Mouse (Mus musculus): Measurements from ENCODE around the gene Foxj1. TPM values are rescaled to one million over a fixed set of nuclear protein-coding genes. Genes with fewer than 3 reads are reported as not detected.
A peak's percentile ranks its signal among the peaks of the same experiment; 100 is the strongest.
"Not testable (repeated sequence)": the region's sequence is repeated elsewhere in the genome, so short reads cannot be mapped to it uniquely, and the experiment has no call there.

The Foxj1 gene
- total and polyA plus RNA-seq, 2 experiments from 2014 or later, result 19.9 to 37.6 TPM

DNA sequence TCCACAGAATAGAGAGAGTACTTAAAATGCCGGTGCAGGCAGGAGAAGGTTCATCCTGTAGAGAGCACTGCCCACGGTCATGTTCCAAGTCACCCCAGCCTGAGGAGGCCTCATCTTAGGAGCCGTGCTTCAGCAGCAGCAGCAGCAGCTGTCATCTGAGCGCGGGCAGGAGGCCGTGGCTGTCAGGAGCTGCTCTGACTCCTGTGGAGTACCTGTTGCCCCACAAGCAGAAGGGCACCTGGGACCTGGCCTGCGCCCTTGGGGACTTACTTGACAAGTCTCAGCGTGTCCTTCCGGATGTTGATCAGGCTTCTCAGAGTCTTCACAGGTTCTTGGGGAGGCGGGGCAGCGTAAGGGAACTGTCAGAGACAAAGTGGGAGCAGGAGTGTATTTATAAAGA, 26.8 kb upstream of the Foxj1 start:
- no peak overlapping the region for H3K4me2 ChIP-seq (ENCODE audit: low read depth)
- H3K9me3 ChIP-seq (ENCODE audit: low read length), result no peaks in the 10 kb centered on the region
- H3K36me3 ChIP-seq (ENCODE audit: insufficient read depth), result peaks cover 24% of the 10 kb centered on the region
- ATAC-seq (no peak), DNase-seq (no peak)
- TF ChIP-seq CTCF (IDR thresholded peaks at IDR 0.05; ENCODE audit: low read depth), result no peak
- H3K4me3 ChIP-seq (ENCODE audit: low read depth, low read length), result no peak overlapping the region
- no peaks in the 10 kb centered on the region for H3K27me3 ChIP-seq (ENCODE audit: insufficient read depth, low read length)
- no peak overlapping the region for H3K27ac ChIP-seq (ENCODE audit: low read depth, low read length)
- H3K9ac ChIP-seq, result no peak overlapping the region
- WGBS, result 89% methylated on average over 11 of the region's 11 CpGs
- no peaks in the 10 kb centered on the region for H3K4me1 ChIP-seq (ENCODE audit: insufficient read depth)

DNA sequence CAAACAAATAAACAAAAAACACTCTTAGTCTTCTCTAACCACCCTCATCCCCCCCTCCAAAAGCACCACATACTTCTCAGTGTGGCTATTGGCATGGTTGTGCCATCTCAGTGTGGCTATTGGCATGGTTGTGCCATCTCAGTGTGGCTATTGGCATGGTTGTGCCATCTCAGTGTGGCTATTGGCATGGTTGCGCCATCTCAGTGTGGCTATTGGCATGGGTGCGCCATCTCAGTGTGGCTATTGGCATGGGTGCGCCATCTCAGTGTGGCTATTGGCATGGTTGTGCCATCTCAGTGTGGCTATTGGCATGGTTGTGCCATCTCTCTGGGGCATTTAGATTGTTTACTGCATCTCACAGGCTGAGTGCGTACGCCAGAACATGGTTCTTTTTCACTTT, 25.7 kb upstream of the Foxj1 start:
- H3K4me3 ChIP-seq (ENCODE audit: low read depth, low read length); H3K9ac ChIP-seq; H3K9me3 ChIP-seq (ENCODE audit: low read length); ATAC-seq; DNase-seq; H3K4me1 ChIP-seq (ENCODE audit: insufficient read depth); H3K27ac ChIP-seq (ENCODE audit: low read depth, low read length); H3K4me2 ChIP-seq (ENCODE audit: low read depth); H3K27me3 ChIP-seq (ENCODE audit: insufficient read depth, low read length): not testable (repeated sequence)
- peaks cover 25% of the 10 kb centered on the region for H3K36me3 ChIP-seq (ENCODE audit: insufficient read depth)
- WGBS, result 94% methylated on average over 5 of the region's 5 CpGs

DNA sequence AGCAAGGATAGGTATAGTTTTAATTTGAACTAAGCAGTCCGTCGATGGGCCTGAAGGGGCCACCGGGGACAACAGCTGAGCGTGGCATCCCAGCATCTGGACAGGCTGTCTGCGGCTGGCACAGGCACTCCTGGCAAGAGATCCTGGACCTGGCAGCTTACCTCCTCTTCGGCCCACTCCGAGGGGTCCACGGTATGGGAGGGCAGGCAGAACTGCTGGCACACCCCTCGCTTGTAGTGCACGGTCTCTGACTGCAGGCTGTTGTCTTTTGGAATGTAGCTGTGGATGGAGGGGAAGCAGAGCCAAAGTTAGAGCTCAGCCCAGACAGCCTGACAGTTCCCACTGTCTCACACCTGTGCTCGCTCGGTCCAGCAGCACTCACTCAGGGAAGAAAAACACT, 24.5 kb upstream of the Foxj1 start:
- Histone ChIP-seq H3K27ac (ENCODE audit: low read depth, low read length) (no peak overlapping the region), H3K36me3 (ENCODE audit: insufficient read depth) (peaks cover 38% of the 10 kb centered on the region)

DNA sequence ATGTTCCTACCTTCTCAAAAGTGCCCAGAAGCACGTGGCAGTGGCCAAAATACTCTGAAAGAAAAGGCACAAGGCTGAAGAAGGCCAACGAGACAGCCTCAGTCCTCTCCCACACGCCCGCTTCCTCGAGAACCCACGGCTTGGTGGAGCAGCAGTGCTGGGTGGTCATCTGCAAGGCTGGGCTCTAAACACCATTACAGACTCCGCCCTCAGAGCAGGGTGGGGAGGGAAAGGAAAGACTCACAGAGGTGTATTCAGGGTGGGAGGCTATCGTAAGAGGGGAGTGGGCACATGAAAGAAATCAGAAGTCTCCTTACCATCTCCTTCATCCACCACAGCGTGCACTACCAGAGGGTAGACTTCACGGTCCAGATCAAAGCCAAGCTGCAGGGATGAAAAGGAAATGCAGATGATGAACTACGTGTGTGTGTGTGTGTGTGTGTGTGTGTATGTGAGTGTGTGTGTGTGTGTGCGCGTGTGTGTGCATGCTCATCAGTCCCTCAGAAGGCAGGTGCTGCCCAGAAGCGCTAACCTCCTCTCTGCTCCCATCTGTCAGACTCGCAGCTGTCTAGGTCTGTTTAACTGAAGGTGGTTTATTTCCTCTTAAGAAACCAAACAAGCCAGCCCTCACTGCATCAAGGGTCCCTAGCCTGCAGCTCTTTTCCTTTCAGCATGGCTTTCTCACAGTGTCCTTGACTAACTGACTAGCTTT, 23.9 kb upstream of the Foxj1 start:
- 0 out of 2 replicates have a peak overlapping the region, but pooled peaks have one; percentile 10 for H3K27ac ChIP-seq (ENCODE audit: low read depth, low read length)

More for the DNA sequence above, 24.5 kb upstream of the Foxj1 start:
- TF ChIP-seq CTCF (IDR thresholded peaks at IDR 0.05; ENCODE audit: low read depth), result no peak
- no peak overlapping the region for H3K9ac ChIP-seq
- no peaks in the 10 kb centered on the region for H3K27me3 ChIP-seq (ENCODE audit: insufficient read depth, low read length)
- DNase-seq (no peak), ATAC-seq (no peak)
- H3K4me2 ChIP-seq (ENCODE audit: low read depth), result no peak overlapping the region
- H3K4me1 ChIP-seq (ENCODE audit: insufficient read depth), result no peaks in the 10 kb centered on the region
- H3K9me3 ChIP-seq (ENCODE audit: low read length), result no peaks in the 10 kb centered on the region
- no peak overlapping the region for H3K4me3 ChIP-seq (ENCODE audit: low read depth, low read length)
- WGBS, result 70% methylated on average over 12 of the region's 12 CpGs

DNA sequence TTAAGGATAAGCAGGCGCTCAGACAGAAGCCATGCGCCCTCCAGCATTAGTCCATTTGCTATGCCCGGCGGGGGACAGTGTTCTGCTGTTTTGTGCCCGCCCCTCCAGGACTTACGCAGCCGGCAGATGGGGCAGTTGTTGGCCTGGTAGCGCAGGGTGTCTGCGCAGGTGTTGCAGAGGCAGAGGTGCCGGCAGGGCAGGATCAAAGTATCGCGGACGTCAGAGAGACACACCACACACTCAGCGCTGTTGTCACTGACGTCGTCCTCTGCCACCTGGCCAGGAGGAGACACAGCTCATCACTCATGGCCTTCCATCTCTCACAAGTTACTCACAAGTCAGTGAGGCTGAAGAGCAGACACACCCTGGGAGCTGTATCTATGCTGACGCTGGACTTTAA, 19.3 kb upstream of the Foxj1 start:
- no peaks in the 10 kb centered on the region for H3K27me3 ChIP-seq (ENCODE audit: insufficient read depth, low read length)
- no peak overlapping the region for H3K4me3 ChIP-seq (ENCODE audit: low read depth, low read length)
- no peak for TF ChIP-seq CTCF (IDR thresholded peaks at IDR 0.05; ENCODE audit: low read depth)
- H3K4me2 ChIP-seq (ENCODE audit: low read depth), result no peak overlapping the region
- no peak for ATAC-seq
- H3K4me1 ChIP-seq (ENCODE audit: insufficient read depth), result no peaks in the 10 kb centered on the region
- WGBS, result 45% methylated on average over 17 of the region's 17 CpGs
- H3K9me3 ChIP-seq (ENCODE audit: low read length), result no peaks in the 10 kb centered on the region
- DNase-seq, result no peak
- no peak overlapping the region for H3K27ac ChIP-seq (ENCODE audit: low read depth, low read length)
- peaks cover 74% of the 10 kb centered on the region for H3K36me3 ChIP-seq (ENCODE audit: insufficient read depth)
- H3K9ac ChIP-seq, result no peak overlapping the region

More for the DNA sequence above, 23.9 kb upstream of the Foxj1 start:
- DNase-seq (no peak), ATAC-seq (no peak)
- Histone ChIP-seq H3K27me3 (ENCODE audit: insufficient read depth, low read length) (no peaks in the 10 kb centered on the region), H3K4me3 (ENCODE audit: low read depth, low read length) (no peak overlapping the region), H3K4me2 (ENCODE audit: low read depth) (no peak overlapping the region), H3K36me3 (ENCODE audit: insufficient read depth) (peaks cover 43% of the 10 kb centered on the region), H3K9me3 (ENCODE audit: low read length) (no peaks in the 10 kb centered on the region), H3K4me1 (ENCODE audit: insufficient read depth) (no peaks in the 10 kb centered on the region), H3K9ac (no peak overlapping the region)
- WGBS, result 79% methylated on average over 15 of the region's 15 CpGs
- TF ChIP-seq CTCF (IDR thresholded peaks at IDR 0.05; ENCODE audit: low read depth), result no peak

DNA sequence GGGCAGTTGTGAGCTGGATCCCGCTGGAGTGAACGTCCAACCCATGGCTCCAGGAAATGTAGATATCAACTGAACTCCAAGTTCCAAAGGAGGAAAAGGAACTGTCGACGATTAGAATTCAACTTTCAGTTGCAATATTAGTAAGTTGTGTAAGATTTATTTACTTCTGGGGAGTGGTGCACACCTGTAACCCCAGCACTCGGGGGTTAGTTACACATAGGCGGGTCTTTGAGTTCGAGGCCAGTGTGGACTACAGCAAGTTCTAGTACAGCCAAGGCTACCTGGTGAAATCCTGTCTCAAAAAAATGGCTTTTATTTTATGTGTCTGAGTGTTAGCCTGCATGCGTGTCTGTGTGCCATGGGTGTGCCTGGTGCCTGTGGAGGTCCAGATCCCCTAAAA, 18.3 kb upstream of the Foxj1 start:
- H3K9me3 ChIP-seq (ENCODE audit: low read length), result no peaks in the 10 kb centered on the region
- no peak overlapping the region for H3K4me3 ChIP-seq (ENCODE audit: low read depth, low read length)
- no peak overlapping the region for H3K9ac ChIP-seq
- peaks cover 74% of the 10 kb centered on the region for H3K36me3 ChIP-seq (ENCODE audit: insufficient read depth)
- H3K4me2 ChIP-seq (ENCODE audit: low read depth), result no peak overlapping the region
- WGBS, result 93% methylated on average over 8 of the region's 8 CpGs
- H3K27ac ChIP-seq (ENCODE audit: low read depth, low read length), result no peak overlapping the region
- no peak for TF ChIP-seq CTCF (IDR thresholded peaks at IDR 0.05; ENCODE audit: low read depth)
- no peaks in the 10 kb centered on the region for H3K4me1 ChIP-seq (ENCODE audit: insufficient read depth)
- ATAC-seq, result no peak
- DNase-seq, result no peak
- no peaks in the 10 kb centered on the region for H3K27me3 ChIP-seq (ENCODE audit: insufficient read depth, low read length)

DNA sequence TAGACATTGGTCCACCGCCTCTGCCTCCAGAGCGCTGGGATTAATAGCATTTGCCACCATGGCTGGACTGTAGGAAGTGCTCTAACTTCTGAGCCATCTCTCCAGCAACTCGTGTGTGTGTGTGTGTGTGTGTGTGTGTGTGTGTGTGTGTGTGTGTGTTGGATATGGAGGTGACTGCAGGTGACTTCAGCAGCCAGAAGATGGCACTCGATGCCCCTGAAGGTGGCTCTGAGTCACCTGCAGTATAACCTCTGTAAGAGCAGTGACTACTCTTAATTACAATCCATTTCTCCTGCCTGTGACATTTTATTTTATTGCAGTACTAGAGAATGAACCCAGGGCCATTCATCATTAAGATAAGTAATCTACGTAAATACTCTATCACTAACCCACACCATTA, 16.1 kb upstream of the Foxj1 start:
- Histone ChIP-seq H3K9ac (no peak overlapping the region), H3K27me3 (ENCODE audit: insufficient read depth, low read length) (no peaks in the 10 kb centered on the region), H3K4me2 (ENCODE audit: low read depth) (no peak overlapping the region), H3K9me3 (ENCODE audit: low read length) (no peaks in the 10 kb centered on the region), H3K27ac (ENCODE audit: low read depth, low read length) (no peak overlapping the region), H3K4me1 (ENCODE audit: insufficient read depth) (no peaks in the 10 kb centered on the region), H3K4me3 (ENCODE audit: low read depth, low read length) (no peak overlapping the region), H3K36me3 (ENCODE audit: insufficient read depth) (peaks cover 86% of the 10 kb centered on the region)
- peak; percentile 30 for TF ChIP-seq CTCF (IDR thresholded peaks at IDR 0.05; ENCODE audit: low read depth)
- no peak for ATAC-seq
- WGBS, result 92% methylated on average over 5 of the region's 5 CpGs
- no peak for DNase-seq

Data from forebrain, postnatal 0 days (tissue).